Mouse (Mus musculus): ENCODE results near the gene Tmem189. TPM values are rescaled to one million over a fixed set of nuclear protein-coding genes. Genes with fewer than 3 reads are reported as not detected.
"Not testable (repeated sequence)": the region's sequence is repeated elsewhere in the genome, so short reads cannot be mapped to it uniquely, and the experiment has no call there.

Tmem189 gene
- total RNA-seq, 4 experiments from 2014 or later = 11.8 to 13.1 (median 12.5) TPM

DNA sequence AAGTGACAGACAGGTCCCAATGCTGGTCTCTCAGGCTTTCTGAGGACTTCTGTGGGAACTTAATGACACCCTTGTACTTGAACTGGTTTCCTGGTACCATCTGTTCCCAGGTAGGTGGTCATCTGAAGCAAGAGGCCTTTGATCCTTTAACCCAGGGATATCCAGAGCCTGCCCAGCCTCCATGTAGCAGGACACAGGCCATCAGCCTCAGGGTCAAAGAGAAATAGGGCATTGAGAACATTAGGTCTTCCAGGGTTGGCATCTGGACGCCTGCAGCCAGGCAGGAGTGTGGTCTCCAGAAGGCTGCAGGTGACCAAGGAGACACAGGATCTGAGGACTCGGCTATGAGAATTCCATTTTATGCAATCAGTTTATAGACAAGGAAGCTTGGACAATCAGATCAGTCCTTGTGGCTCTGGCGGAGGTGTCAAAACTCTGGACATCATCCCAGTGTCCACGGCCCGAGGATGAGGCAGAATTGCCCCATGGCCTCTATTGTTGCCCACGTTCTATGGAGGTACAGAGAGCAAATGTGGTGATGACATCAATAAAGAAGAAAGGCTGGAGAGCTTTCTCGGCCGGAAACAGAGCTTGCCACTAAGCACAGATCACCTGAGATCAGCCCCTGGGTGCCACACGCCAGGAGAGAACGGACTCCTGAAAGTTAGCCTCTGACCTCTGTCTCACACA lies 34.6 kb downstream of the Tmem189 start:
- DNase-seq (ENCODE audit: low spot score in 2 of 2) = no peak

DNA sequence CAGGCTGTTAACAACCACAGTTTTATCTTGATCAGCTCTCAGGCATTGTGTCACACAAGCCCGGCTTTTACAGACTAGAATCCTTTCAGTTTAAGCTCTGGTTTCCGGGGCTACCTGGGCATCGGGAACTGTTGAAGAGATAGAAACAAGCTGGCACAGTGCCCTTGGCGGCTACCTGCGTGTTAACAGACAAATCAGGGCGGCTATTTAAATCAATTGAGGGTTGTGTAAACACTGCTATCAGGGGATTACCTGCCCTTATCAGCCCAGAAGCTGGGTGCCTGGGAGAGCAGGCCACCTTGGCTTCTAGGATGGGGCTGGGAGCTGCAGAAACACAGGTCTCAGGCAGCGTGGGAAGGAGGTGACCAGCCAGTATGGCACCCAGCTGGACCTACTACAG lies 36.9 kb downstream of the Tmem189 start:
- no peak for DNase-seq (ENCODE audit: low spot score in 2 of 2)

DNA sequence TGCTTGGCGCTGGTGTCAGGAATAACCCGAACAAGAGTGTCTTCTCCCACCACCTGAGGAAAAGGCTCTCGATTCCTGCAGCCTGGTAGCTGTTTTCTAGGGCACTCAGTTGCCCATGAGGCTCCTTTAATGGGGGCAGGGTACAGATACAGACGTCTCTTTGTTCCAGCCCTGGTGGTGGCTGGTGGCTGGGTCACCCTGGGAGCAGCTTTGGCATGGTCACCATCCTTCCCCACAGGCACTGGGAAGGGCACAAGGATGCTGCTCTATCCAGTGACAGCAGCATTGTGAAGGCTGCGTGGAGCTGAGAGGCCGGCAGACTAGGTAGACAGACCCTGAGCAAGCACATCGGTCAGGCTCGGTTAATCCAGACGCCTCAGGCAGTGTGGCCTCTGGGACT lies 38.0 kb downstream of the Tmem189 start:
- DNase-seq (ENCODE audit: low spot score in 2 of 2) = no peak

DNA sequence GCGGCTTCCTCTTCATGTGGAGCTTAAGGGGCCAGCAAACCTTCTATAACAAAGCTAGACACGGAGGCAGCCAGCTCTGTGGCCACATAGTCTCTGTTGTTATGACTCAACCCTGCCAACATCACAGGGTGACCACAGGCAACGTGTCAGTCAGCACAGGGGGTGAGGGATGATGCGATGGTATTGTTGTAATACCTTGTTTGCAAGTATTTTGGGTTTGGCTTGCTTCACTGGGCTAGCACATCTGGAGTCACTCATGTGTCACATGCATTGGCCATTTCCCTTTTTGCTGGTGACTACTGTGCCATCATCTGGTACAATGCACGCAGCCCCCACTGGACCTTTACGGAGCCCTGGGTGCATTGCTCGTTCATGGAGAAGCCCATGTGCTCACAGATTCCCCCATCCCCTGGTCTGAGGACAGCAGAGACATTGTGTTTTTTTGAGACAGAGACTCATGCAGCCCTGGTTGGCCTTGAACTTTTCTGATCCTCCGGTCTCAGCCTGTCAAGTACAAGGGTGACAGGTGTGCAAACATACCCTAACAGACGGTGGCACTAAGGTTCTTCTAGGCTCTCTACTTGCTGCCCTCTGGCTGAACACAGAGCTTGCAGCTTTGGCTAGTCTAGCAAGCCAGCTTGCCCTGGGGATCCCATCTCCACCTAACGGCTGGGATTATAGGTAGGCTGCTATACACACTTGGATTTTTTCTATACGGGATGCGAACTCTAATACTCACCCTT lies 40.2 kb downstream of the Tmem189 start:
- no peak for DNase-seq (ENCODE audit: low spot score in 2 of 2)

DNA sequence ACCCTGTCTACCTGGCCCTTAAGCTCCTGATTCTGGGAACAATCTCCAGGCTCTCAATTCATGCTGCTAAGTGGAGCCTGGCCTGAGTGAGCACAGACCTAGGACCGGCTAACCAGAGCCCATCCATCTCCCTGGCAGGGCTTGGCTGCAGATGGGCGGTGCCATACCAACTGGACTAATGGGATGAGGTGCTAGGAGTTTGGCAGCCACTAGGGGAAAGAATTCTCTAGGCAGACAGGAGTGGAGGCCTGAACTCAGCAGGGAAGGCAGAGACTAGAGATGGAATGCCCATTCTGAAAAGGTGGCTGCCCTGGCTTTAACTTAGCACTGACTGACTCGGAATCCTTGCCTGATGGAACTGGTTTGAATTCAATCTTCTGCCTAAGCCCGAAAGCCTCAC lies 43.2 kb downstream of the Tmem189 start:
- no peak for DNase-seq (ENCODE audit: low spot score in 2 of 2)

DNA sequence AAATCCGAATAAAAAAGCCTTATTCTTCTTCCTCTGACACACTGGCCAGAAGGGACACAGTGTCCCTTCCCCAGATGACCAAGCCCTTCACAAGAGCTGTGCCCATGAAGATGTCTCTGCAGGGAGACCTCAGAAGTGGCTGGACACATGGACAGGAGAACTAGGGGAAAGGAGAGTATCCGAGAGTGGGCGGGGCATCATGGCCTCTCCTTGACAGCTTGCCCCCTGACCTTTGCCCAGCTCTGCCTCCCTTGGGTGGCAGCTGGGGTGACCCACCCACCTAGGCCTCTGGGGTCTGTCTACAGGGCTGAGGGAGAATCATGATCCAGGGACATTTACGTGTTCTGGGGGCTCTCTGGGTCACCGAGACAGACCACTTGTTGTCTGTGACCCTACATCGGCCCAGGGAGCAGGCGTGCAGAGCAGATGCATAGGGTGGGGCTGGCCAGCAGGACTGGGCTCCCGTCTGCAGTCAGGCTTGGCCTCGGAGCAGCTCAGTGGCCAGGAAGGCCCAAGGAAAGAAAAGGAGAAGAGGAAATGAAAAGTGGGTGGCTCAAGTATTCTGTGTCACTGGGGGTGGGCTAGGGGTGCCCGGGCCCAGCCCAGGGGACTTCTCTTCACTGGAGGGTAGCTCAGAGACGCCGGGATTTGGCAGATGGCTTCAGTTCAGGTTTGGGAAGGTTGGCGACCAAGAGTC lies 46.1 kb downstream of the Tmem189 start:
- DNase-seq (ENCODE audit: low spot score in 2 of 2) = not testable (repeated sequence)

DNA sequence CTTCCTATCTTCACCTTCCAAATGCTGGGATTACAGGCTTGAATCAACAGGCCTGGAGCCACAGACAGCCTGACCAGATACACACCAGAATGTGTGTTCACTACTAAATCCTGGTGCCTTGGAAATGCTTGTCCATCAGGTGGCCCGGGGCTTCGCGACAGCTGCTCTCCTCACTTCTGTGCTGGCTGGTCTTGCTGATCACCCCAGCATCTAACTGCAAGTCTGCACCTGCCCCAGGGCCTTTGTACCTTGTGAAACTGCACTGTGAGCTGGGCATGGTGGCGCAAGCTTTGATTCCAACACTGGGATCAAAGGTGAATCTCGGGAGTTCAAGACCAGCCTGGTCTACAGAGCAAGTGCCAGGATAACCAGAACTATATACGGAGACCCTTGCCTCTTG lies 47.5 kb downstream of the Tmem189 start:
- DNase-seq (ENCODE audit: low spot score in 2 of 2) = no peak

DNA sequence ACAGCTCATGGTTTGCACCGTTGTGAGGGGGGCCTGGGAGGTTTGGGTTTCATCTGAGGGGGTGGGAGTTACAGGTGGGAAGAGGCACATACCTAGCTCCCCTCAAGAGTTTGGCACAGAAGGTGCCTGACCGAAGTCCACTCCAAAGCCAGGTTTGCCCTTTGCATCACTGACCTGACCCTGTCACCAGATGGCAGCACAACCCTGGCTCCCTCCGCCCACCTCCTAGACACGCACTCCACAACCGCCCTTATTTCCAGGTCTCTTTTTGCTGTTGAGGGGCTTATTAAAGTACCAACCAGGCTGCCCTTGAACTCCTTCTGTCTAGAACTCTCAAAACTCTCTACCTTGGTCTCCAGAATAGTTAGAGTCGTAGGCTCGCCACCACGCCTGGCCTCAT lies 48.3 kb downstream of the Tmem189 start:
- DNase-seq (ENCODE audit: low spot score in 2 of 2) = no peak

DNA sequence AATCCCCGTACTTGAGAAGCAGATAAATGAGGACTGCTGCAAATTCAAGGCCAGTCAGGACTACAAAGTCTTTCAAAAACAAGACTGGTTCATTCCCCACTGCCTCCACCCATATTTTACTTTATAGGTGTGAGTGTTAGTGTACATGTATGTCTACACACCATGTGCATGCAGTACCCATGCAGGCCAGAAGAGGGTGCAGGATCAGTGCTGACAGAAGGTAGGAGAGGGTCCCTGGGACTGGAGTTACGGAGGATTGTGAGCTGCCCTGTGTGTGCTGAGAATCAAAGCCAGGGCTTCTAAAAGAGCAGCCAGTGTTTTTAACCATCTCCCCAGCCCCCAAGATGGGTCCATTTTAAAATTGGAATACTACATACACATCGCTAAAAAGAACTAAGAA lies 49.3 kb downstream of the Tmem189 start:
- DNase-seq (ENCODE audit: low spot score in 2 of 2) = no peak

DNA sequence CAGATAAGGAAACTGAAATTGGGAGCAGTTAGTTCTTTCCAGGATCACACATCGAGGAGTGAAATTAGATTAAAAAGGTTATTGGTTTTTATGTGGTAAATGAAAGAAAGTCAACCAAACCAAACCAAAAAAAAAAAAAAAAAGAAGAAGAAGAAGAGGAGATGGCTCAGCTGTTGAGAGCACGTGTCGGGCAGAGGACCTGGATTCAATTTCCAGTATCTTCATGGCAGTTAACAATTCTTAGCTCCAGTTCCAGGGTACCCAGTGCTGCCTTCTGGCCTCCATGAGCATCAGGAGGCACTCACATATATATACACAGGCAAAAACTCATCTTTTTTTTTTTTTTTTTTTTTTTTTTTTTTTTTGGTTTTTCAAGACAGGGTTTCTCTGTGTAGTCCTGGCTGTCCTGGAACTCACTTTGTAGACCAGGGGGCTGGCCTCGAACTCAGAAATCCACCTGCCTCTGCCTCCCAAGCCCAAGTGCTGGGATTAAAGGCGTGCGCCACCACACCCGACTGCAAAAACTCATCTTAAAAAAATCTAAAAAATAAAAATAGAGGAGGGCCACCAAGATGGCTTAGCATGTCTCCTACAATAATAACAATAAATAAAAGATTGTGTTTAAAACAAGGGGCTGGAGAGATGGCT lies 54.6 kb downstream of the Tmem189 start:
- DNase-seq (ENCODE audit: low spot score in 2 of 2) = no peak

DNA sequence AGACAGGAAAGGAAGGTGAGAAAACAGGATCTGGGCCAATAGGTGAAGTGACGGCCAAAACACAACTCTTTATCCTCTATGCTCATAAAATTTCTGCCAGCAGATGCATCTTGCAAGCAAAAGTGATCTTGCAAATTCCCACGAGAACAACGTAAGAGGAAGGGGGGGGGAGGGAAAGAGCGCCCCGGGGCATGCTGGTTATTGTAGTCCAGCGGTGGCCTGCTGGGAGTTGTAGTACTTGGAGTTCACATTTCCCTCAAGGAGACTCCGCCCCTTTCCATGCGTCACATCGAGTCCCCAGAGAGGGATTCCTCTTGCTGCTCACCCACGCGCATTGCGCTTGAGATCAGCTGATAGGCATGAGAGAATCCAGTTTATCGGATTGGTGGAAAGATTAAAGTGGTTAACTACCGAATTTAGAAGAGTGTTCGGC lies 55.3 kb downstream of the Tmem189 start:
- peak; percentile 95 to 96 for DNase-seq (ENCODE audit: low spot score in 2 of 2)

DNA sequence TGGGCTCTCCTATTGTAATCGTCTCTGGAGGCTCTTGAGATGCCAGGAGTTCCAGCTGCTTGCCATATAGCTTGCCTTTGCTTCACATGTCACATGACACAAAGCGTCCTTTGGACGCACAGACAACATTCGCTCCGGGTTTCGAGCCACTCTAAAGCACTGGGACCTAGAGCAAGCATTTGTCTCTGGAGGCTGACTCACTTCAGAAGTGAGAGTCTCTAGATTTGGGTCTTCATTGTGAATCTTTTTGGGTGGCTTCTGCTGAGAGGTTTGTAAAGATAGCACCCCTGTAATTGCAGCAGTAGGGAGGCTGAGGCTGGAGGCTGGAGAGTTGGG lies 56.1 kb downstream of the Tmem189 start:
- no peak for DNase-seq (ENCODE audit: low spot score in 2 of 2)

DNA sequence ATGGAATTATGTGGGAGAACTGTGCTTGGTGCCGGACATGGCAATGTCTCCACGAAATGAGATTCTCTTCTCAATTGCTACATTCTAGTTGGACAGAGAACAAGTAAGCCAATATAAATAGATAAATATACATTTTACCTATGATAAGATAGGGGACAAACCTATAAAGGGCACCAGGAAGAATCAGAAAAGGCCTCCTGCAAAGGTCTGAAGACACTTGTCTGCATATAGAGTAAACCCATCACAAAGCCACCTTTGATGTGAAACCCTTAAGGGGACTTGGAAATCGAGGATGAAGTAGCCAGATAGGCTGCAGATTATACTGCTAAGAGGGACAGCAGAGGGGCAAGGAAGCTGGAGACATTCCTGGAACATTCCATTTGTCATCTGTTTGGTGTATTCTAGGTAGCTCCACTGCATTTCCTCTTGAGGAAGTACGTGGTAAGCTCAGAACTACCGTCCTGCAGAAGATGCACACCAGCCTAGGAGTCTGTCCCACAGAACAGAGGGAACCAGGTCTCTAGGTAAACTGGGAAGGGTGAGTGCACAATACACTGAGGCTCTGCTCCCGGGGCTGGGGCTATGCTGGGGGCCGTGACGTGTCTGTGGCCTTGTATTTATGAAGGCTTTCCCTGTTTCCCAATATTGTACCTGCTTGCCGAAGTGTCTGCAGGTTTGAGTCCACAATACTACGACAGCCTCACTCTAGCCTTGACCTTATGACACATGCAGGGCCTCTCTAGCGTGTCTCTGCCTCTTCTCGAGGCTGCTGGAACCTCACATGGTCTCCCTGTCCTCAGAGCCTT lies 56.7 kb downstream of the Tmem189 start:
- DNase-seq (ENCODE audit: low spot score in 2 of 2) = no peak

DNA sequence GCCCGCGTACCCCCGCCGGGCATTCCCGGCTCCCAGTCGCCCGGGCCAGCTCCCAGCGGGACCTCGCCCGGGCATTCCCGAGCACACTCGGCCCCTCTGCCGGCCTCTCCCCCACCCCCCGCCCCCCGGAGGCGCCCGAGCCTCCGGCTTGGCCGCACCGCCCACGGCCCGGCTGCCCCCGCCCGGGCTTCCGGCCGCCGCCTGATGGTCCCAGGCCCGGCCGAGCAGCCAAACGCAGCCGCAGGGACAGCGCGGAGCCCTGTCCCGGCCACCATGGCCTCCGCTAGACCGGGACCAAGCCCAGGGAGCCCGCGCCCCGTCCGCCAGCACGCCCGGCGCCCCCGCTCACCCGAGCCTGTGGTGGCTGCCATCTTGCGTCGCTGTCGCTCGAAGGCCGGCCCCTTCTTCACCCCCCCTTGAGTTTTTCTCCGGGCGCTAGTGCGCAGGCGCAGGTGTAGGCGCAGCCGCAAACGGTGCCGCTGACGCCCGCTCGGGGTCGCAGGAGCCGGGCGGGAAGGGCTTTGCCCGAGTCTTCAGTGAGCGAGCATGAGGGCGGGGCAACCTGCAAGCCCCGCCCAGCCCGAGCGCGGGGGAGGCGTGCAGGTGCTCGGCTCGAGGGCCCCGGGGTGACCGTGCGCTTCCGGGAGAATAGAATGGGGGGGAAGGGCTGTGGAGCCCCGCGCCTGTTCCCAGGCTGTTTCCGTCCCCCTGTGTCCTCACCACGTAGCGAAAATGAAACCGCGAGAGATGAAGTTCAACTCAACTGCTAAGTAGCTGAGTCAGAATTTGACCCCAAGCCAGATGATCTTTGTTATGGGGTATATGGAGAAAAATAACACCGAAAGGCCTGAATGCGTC lies 57.8 kb downstream of the Tmem189 start, which contains the start of gene Ube2v1:
Ube2v1 (minus strand) TSS at position 505 of the 858 bp plus-strand sequence.
- DNase-seq (ENCODE audit: low spot score in 2 of 2) = peak; percentile 97

DNA sequence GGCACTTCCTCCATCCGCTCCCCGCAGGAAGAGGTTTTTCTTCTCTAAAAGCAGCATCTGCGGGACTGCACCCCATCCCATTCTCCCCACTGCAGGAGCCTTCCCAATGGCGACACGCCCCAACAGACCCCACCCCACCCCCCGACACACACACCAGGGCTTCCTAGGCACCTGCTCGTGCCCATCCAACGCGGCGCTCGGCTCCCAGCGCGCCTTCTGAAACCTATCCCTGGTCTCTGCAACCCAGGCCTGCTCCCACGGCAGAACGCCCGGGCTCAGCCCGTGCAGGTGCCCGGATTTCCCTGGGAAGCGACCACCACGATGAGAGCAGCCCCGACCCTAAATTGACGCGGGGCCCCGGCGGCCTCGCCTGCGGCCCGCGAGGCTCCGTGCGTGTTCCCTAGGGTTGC lies 58.4 kb downstream of the Tmem189 start:
- peak in 1 of 2 experiments; percentile 35 for DNase-seq (ENCODE audit: low spot score in 2 of 2)

DNA sequence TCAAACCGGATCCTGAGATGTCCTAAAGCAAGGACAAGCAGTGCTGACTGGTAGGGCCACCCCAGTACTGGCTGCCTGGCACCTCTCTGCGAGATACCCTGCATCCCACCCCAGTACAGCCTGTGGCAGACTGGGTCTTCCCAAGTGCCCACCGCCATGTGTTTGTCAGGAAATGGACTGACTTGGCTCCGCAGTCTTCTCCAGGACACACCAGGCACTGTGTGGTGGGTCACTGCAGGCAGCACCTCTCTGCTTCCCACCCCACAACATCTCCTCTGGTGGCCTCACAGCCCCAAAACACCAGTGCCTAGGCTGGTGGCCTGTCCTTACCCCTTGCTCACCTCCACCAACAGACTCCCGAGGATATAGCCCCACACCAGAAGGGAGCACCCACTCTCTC lies 59.2 kb downstream of the Tmem189 start:
- DNase-seq (ENCODE audit: low spot score in 2 of 2) = no peak

DNA sequence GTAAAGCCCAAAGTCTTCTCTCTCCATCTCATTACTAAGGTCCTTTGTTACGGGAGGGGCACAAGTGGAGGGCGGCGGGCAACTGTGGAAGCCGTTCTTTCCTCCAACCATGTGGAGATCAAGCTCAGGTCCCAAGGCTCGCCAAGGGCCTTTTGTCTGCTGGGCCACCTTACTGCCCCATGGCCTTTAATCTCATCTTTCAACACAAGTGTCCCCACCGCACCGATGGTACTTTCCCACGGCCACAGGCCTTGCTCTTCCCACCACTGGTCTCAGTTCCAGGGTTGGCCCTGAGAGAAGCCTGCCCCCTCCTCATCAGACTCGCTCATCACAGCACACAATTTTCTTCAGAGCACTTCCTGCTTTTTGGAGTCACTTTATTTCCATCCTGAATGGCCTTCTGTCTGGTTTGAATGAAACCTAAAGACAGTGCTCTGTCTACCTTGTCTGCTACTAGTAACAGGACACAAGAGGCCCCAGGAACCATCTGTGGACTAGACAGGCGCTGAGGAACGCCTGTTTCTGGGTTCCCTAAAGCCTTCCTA lies 59.9 kb downstream of the Tmem189 start:
- no peak for DNase-seq (ENCODE audit: low spot score in 2 of 2)

DNA sequence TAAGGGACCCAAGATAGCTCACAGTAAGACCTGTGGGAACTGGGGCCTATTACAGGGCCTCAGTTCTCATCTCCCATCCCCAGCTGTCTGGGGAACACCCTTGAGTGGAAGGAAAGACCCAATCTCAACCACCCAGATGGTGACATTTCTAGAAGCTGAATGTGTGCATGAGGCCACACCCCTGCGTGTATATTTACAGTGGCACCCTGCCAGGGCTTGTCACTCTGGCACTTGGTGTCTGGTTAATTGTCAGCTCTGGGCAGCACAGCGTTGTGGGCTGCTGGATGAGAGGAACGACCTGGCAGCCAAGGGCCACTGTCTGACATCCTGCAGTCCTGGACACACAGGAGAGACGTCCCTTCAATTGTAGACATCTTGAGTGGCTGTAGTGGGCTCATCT lies 60.8 kb downstream of the Tmem189 start:
- peak in 1 of 2 experiments; percentile 33 for DNase-seq (ENCODE audit: low spot score in 2 of 2)

DNA sequence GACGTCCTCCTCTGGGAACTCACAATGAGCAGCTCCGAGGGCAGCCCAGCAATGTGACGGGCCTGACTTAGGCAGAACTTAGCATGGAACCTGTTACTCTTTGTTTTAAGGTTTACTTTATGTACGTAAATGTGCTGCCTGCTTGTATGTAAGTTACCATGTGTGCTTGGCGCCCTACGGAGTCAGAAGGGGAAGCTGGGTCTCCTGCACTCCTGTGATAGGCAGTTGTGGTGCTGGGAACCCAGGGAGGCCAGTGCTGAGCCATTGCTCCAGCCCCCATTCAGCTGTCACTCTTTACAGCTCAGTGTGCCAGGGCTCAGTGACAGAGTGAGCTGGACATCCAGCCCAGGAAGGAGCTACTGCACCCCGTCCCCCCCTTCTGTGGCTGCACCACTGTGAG lies 62.6 kb downstream of the Tmem189 start:
- no peak for DNase-seq (ENCODE audit: low spot score in 2 of 2)

DNA sequence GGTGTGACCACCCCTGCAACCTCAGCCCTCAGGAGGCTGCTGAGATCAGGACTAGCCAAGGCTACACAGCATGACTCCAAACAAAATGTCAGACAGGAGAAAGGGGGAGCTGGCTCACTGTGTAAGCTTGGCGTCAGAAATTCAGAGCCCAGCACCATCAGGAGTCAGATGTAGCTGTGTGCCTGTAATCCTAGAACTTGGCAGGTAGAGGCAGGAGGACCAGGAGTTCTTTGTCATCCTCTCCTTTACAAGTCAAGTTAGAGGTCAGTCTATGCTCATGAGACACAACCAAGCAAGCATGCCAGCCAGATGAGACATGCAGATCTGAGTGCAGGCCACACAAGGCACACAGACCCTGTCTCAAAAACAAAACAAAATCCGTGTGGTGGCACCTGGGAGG lies 64.0 kb downstream of the Tmem189 start:
- DNase-seq (ENCODE audit: low spot score in 2 of 2) = no peak
